Mouse (Mus musculus) c-Kit-positive CD71-negative TER-119-negative erythroid progenitor cells, embryonic 14.5 days (primary cell): ENCODE data around the gene Ildr1.

Experiments
- DNase-seq: peaks from one replicate; pipeline ENCODE4 v3.0.0-alpha.2; 2013; ENCODE audit warnings: low read depth

Ildr1 gene

DNA sequence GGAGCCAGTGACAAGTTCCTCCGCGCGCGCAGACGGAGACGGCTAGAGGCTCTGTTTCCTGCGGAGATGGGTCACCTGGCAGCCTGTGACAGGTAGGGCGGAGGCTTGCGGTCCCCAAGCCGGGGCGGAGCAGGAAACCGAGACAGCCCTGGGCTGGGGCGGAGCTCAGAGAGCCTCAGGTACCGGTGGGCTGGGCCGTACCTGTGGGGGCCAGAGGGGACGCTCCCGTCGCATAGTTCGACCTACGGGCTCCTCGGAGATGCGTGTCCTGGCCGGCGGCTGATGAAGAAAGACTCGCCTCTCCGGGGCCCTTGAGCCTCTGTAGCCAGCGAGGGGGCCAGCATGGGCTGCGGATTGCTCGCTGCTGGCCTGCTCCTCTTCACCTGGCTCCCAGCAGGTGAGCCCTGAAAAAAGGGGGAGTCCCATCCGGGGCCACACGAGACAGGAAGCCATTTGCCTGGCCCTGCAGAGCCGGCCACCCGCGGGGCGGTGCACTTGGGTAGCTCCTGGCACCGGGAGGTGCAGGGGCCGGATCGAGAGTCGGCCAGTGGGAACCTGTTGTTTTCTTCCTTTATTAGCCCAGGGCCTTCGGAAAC, at the start of gene Ildr1:
Ildr1 (plus strand) TSS at position 161 of the 596 bp plus-strand sequence.
- DNase-seq: no peak

DNA sequence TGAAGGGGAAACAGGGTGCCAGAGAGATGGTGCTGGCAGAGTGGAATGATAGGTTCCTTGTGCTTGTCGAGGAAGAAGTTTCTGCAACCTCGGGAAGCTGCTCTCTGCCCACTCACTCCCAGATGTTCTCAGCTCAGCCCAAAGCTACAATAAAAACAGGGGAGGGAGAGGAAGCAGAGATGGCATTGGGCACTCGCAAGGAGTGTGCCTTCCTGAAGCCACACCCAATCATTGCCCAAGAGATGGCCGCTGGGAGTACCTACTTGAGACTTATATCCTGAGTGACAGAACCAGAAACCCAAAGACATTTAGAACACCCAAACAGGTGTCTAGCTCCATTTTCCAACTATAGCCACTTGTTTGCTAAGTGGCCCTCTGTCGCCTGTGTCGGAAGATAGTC, 48.7 kb upstream of the Ildr1 start:
- DNase-seq: no peak

DNA sequence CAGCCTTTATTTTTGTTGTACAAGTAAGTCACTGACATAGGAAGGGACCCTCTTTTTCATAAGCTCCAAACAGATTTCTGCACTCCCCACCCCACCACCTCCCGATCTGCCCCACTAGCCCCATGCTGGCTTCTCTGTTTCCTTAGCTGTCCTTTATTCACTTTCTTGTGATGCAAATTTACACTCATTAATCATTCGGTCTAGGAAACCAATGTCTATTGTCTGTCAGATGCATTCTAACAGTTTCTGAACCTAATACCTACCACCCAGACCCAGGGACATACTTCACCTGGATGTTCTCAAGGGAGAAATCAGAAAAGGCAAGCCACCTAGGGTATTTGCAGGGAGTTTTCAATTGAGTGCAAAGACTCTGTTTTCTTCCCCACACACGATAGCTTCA, 44.5 kb upstream of the Ildr1 start:
- no peak for DNase-seq

DNA sequence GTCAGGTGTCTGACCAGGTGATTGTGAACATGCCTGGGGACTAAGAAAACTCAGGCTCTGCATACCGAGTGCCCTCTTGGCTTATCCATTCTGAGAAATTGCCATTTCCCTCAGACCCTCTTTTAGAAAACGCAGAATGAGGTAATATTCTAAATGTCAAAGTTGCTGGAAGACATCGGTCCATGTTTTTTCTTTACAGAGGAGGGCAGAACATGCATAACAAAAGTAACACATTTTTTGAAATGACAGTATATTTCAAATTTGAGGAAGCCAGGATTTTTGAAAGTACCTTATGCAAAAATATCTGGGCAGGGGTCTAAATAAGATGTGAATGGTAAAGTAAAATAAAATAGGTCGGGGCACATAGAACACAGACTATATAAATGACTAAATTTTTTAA, 43.3 kb upstream of the Ildr1 start:
- DNase-seq: no peak

DNA sequence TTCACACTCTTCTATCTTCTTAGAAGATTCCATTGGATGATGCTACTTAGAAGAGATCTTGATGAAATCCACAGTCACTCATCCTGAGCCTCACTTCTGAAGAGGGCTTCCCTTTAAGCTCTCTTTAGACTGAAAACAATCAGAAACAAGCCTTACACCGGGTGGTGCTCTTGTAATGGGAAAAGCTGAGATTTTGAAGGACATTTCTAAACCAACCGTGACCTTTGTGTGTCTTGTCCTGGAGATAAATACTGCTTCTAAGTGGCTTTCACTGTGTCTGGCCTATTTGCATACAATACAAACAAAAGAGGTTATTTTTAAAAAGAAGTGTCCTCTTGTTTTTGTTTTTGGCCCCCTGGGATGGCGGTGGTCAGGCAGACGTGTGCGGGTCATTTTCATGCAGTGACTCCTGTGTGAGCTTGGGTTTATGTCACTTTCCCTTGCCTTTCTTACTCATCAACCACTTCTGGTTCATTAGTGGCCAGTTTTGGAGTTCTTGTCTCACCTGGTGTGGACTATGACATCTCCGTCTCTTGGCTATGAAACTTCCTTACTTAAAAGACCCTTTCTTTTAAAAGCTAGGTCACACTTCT, 42.5 kb upstream of the Ildr1 start:
- DNase-seq: no peak

DNA sequence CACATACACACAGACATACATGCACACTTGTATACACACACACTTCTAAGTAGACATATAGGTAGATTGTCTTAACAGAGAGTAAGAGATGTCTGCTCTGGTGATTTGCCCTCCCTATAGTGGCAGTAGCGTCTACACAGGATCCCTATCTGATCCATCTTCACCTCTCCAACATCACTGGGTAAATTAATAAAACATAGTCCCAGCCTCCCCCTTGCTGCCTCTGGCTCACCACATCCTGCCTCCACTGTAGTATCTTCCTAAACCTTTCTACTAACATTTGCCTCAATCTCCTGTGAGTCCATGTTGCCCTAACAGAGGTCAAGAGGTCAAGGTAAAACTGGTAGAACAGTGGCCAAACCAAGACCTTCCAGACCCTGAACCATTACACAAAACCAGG, 38.6 kb upstream of the Ildr1 start:
- no peak for DNase-seq

DNA sequence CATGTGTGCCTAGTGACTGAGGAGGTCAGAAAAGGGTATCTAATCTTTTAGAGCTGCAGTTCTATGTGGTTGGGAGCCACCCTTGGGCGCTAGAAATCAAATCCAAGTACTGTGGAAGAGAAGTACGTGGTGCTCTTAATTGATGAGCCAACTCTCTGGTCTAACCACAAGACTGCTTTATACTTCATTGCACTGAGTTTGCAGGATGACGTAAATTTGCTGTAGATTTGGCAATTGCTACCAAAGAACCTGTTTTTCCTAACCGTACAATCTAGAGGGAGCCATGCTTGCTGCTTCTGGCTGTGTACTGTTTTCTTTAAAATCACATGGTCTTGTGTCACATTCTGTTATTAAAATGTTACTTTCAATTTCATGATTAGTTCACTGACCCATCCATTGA, 37.9 kb upstream of the Ildr1 start:
- DNase-seq: no peak

DNA sequence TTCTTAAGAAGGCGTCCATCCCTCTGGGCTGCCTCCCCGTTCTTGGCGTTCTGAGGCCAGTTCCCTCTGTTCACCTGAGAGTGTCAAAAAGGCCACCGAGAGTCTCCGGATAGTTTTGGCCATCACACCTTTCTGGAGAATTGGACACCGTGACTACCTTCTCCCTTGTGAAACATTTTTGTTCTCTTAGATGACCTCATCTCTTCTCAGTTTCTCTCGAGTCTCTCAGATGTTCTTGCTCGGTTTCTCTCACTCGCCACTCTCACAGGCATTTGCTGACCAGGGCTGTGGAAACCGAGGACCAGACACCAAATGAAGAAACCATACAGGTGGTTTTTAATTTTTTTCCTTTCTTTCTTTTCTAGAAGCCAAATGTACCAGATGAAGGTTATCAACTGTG, 32.4 kb upstream of the Ildr1 start:
- no peak for DNase-seq

DNA sequence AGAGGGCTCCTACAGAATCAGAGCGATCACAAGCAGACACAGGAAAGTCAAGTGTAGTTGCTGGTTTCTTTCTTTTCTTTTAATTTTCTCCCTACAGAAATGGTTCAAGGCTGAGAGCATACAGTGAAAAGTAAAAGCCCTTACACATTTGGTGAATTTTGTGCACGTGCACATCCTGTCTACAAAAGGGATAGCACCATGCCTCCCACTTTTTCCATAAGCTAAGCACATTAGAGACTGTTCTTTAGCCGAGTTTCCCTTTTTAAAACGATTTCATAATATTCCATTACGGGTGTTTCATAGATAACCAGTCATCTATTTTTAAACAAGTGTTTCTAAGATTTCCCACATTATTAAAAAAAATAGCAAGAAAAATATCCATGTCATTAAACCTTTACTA, 30.3 kb upstream of the Ildr1 start:
- no peak for DNase-seq

DNA sequence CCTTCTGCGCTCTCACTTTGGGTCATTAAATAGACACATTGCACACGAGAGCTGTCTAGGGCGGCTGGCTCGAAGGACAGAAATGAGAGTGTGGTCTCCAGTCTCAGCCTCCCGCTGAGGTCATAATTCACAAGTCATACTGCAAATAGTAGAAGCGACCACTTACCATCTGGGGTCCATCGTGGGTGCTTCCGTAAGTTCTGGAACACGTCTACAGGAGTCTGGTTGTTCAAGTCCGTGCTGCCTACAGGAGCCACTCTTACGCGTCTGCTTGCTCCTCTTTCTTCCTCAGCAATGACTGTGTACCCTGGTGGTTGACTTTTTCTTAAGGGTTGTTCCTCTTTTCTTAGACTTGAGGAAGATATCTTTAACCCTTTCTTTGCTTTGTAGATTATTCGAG, 28.0 kb upstream of the Ildr1 start, which contains the start of gene Cd86:
Cd86 (minus strand) TSS at position 300 of the 400 bp plus-strand sequence.
- DNase-seq: peak; percentile 47

DNA sequence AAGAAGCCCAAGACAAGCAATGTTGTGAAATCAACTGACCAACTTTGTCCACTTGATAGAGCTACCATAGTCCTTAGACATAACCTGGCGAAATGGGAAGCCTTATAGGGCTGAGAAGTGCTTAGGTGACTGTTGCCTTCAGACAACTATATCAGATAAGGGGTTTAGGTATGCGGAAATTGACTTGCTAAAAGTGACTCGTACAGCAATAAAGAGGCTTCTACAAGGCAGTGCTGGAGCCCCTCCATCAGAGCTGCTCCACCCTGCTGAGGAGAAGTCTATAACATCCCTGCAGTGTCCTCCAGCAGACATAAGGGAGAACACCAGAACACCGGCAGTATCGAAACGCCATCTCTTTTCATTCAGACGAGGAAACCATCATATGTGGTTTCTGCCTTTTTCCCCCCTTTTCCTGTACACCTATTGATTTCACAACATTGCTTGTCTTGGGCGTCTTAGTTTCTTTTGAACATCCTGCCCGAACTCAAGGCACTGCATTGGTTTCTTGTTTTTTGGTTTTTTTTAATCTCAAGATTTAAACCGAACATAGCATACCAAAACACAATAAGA, 27.2 kb upstream of the Ildr1 start:
- no peak for DNase-seq

DNA sequence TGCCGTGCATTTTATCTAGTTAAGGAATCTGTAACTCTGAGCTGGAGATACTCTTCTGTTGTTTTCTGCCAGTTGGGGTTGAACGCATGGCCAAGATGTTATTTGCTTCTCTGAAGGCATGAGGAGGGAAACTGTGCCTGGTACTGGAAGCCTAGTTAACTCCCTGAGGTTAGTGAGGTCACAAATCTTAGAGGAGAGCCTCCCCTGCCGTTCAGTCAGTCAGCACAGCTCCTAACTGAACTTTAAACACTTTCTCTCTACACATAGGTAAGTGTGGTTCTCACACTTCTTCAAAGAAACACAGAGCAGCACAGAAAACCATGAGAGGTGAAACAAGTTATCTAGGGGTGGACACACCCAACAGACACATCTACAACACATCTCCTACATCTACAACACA, 23.2 kb upstream of the Ildr1 start:
- no peak for DNase-seq

DNA sequence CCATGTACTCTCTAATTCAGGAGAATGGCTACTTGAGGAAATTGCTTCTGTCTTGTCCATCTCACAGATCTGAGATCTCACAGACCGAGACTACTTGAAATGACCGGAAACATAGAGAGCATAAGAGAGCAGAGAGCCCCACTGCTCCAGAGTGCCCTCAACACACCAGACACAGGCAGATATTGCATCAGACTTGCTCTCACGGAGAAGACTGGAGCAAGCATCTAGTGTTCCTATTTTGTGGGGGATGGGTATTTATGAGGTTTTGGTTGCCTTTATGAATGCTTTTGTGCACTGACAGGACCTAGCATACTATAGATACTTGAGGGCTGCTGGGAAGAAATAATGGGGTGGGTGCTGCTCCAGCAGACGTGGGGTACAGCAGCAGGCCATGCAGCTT, 20.6 kb upstream of the Ildr1 start:
- DNase-seq: no peak

DNA sequence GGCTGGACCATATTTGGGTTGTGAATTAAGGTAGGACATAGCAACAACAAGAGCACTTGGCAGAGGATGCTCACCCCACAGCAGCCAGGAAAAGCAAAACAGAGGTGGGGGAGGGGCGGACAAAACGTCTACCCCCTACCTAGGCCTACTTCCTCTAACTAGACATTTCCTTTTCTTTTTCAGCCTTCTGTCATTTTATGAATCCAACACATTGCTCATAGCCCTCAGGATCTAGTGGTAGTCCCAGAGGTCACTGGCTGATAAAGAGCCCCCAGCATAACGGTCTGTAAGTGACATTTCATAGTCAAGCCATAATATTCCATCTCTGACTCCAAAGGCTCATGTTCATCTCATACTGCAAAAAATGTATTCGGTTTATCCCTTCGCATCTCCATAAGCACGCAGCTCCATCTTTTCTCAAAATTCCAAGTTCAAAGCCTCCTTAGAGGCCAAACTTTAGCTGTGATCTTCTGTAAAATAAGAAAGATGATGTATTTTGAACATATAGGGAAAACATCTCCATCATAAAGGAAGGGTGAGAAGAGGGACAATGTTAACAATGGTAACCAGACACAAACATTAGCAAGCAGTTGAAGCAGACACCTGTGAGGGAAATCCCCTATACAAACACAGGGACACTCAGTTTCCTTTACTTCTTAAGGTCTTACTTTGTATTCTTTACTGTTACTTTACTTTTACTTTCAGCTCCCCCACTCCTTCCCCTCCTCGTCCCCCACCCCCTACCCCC, 19.1 kb upstream of the Ildr1 start:
- no peak for DNase-seq

DNA sequence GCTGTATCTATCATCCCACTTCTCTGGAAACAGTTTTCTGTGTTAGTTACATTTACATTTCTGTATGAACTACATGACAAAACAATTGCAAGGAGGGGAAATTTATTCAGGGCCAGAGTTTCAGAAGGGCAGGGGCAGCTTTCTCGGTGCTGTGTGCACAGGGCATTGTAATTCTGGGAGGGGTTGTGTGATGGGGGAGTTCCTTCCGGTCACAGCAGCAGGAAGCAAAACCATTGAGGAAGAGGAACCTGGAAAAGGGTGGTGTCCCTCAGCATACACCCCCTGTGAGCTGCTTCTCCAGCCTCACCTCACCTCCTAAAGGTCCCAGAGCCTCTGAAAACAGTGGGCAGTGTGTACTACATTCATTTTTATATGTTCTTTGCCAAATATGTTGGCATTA, 18.5 kb upstream of the Ildr1 start:
- DNase-seq: no peak

DNA sequence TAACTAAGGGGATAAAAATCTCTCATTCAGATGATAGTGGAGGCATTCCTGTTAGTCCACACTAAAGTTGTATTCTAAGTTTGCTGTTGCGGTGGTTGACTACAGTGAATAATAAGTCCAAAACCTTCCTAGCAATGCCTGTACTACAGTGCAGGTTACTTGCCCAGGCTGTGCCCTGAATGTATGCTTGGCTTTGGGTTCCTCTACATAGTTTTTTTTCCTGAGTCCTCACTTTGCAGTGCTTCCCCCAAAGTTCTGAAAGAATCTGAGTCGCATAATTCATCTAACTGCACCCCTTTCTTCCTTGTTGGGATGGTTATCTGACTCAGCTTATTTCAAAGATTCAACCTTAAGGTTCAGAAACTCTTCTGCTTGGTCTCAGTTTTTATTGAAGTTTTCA, 17.9 kb upstream of the Ildr1 start:
- DNase-seq: no peak

DNA sequence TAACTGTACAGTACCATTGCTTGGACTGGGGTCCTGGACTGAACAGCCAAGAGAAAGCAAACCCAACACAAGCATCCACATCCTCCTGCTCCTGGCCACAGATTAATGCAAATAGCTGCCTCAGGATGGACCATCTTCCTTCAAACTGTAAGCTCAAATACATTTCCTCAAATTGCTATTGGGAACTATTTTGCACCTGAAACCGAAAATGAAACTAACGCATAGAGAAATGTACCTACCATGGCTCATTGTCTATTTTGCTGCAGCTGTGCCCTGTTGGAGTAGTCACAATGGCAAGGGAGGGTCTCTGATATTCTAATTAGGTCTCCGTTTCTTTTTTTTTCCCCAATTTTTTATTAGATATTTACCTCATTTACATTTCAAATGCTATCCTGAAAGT, 11.9 kb upstream of the Ildr1 start:
- DNase-seq: no peak

DNA sequence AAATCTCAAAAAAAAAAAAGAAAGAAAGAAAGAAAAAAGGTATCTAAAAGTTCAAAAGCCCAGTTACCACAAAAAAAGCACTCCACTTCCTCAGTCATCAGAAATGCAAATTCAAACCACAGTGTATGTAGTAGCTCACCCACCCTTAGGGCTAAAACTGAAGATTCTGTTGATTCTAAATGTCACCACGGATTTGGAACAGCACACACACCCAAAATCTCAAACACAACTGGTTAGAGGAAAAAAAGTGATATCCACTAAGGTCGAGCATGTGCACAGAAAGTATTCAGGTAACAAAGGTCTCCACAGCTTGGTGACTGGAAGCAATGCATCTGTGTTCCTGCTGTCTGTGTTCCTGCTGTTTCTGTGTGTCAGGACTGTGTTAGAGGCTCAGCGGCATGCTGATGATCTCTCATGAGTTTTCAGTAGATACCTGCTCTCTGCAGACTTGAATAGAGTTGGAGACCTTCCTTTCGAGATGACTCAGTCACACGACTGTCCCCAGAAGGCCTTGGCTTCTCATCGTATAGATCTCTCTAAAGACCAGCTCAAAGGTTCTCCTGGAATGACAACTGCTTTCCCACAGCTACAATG, 9.4 kb upstream of the Ildr1 start:
- DNase-seq: no peak

DNA sequence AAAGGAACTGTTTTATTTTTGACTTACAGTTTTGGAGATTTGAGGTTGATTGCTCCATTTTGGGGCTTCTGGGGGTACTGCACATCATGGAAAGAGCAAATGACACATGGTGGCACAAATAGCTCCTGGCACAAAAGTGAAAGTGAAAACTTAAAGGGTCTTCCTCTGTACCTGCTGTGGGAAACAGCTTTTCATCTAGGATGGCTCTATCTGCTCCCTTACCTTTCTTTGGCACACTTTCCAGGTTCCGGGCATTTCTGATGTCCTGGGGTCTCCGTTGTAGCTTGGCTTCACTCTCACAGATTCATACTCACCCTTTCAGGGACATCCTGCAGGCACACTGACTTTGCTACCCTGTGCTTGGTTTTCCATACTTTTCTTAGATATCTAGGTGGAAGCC, 5.7 kb upstream of the Ildr1 start:
- DNase-seq: no peak

DNA sequence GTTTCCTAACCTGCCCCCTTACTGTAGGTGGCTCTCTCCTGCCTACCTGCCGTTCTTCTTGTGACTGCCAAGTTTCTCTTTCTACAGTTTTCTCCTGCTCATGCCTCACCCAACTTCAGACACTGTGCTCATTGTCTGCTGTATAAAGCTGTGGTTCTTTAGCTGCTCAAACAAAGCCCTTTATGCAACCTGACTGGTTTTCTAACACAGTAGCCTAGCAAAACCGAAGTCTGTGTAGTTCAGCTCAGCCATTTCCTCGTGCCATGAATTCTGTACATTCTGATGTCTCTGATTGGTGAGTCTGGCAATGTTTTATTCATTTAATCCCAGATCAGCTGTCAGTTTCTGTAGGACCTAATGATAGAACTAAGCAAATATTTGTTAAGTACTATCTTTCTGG, 2.3 kb upstream of the Ildr1 start:
- DNase-seq: no peak

DNA sequence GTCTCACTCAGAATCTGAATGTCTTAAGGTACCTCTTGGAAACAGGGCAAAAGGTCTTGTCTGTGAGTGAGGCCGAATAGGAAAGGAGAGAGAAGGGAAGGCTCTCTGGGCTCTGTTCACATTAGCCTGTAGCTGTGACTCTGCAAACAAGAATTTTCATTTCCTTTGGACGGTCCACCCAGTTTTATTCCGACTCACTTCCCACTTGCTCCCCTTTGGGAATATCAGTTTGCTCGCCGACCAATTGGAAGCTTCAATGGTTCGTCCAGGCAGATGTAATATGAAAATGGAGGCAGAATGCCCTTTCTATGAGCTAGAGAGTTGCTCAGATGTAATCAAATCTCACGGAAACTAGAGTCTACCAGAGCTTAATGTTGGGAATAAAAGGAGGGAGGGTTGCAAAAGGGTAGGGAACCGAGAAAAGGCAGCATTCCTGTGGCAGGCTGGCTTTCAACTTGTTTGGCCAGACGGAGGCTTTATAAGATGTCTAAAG, 1.1 kb downstream of the Ildr1 start:
- DNase-seq: no peak

DNA sequence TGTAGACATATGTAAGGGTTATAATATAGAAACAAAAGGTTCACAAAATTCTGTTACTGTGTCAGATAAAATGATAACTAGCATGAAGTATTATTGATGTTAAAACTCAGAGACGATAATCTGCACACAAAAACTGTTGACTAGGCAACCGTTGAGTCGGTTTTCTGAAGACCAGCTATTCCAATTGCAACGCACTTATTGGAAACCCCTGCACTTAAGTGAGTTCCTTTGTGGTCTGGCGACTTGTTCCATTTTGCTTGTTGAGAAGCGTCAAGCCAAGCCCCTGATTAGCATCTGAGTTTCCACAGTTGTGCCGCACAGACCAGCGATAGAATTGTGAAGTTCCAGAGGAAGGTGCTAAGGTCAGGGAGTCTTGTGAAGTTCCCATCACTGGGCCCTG, 3.6 kb downstream of the Ildr1 start:
- no peak for DNase-seq

DNA sequence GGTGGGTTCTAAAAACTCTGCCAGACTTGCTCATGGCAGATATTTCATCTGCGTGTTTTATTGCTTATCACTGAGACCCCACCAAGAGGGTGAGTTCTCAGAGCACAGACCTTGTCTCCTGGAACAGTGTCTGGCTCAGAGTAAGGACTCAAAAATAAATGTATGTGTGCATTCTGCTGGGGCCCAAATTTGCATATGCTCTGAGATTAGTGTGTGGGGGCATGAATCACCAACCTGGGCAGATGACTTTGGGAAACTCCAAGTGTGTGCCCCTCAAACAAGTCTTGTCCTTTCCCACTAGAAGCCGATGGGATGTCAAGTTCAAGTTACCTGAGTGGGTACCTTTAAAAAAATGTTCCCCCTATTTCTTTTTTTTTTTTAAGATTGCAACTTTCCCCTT, 6.7 kb downstream of the Ildr1 start:
- no peak for DNase-seq
